Mouse (Mus musculus) embryonic fibroblast, embryonic 13.5 days (primary cell): Measurements from ENCODE around the gene Gm9833.

Experiments used
- CTCF ChIP-seq: IDR thresholded peaks from 2 replicates; pipeline ENCODE4 v1.5.1; 2011; ENCODE audit warnings: mild to moderate bottlenecking, control low read depth, low read length, moderate library complexity, borderline replicate concordance; ENCODE audit not compliant: insufficient read depth
- POLR2A ChIP-seq: IDR thresholded peaks from 2 replicates; pipeline ENCODE4 v1.6.1; 2011; ENCODE audit warnings: low read depth, mild to moderate bottlenecking, control low read depth, low read length, moderate library complexity

GRCm38 (mm10) chr3:10127505-10127904 is 39.6 kb downstream of the Gm9833 start:
- no peak for TF ChIP-seq POLR2A
- no peak for TF ChIP-seq CTCF
